Mouse (Mus musculus) cortical plate, adult 2 months (tissue): ENCODE data around the gene Tufm. TPM values are rescaled to one million over a fixed set of nuclear protein-coding genes. Genes with fewer than 3 reads are reported as not detected.

Experiments
- H3K27ac ChIP-seq: fragments of 200-500 bp; 2 replicates; pipeline ENCODE4 v1.5.1; 2012; ENCODE audit warnings: low read length, control low read depth, inconsistent platforms; ENCODE audit not compliant: insufficient read depth
- H3K4me1 ChIP-seq: fragments of 200-500 bp; 2 replicates; pipeline ENCODE4 v1.6.1; 2011; ENCODE audit warnings: low read length; ENCODE audit not compliant: control insufficient read depth, insufficient read depth
- H3K4me3 ChIP-seq: fragments of 200-500 bp; 2 replicates; pipeline ENCODE4 v1.5.1; 2011; ENCODE audit warnings: mild to moderate bottlenecking, low read length, control low read depth; ENCODE audit not compliant: insufficient read depth
- CTCF ChIP-seq: fragments of 200-500 bp; IDR thresholded peaks from 2 replicates; pipeline ENCODE4 v1.5.1; 2011; ENCODE audit warnings: mild to moderate bottlenecking, control low read depth, low read length; ENCODE audit not compliant: insufficient read depth; ENCODE audit errors: extremely low read depth
- POLR2A ChIP-seq: fragments of 200-500 bp; IDR thresholded peaks from 2 replicates; pipeline ENCODE4 v1.6.1; 2011; ENCODE audit warnings: mild to moderate bottlenecking, low read length, control low read depth; ENCODE audit not compliant: insufficient read depth; ENCODE audit errors: extremely low read depth
- polyA plus RNA-seq: library from polyadenylated mRNA; depleted of rRNA; stranded (reverse); fragments of >200 nt; gene quantifications from 2 replicates; pipeline ENCODE4 v1.2.3, GENCODE M21; 2012

The Tufm gene
- polyA plus RNA-seq, 1 experiment, result 96.8 TPM

GRCm38 (mm10) chr7:126464121-126464520 lies 23.0 kb upstream of the Tufm start:
- TF ChIP-seq CTCF, result no peak
- TF ChIP-seq POLR2A, result no peak
- Histone ChIP-seq H3K4me3 (no peak overlapping the region), H3K4me1 (no peaks in the 10 kb centered on the region), H3K27ac (no peak overlapping the region)

- Histone ChIP-seq H3K4me3 (no peak overlapping the region), H3K4me1 (no peaks in the 10 kb centered on the region), H3K27ac (no peak overlapping the region)
- TF ChIP-seq POLR2A, result no peak
- TF ChIP-seq CTCF, result no peak
Observed at GRCm38 (mm10) chr7:126464836-126465235, 22.3 kb upstream of the Tufm start.

GRCm38 (mm10) chr7:126465246-126466030 lies 21.7 kb upstream of the Tufm start:
- H3K27ac ChIP-seq, result no peak overlapping the region
- no peak overlapping the region for H3K4me3 ChIP-seq
- no peaks in the 10 kb centered on the region for H3K4me1 ChIP-seq
- TF ChIP-seq CTCF (no peak), POLR2A (no peak)

GRCm38 (mm10) chr7:126466116-126466515 lies 21.0 kb upstream of the Tufm start:
- no peak overlapping the region for H3K27ac ChIP-seq
- H3K4me1 ChIP-seq, result no peaks in the 10 kb centered on the region
- no peak overlapping the region for H3K4me3 ChIP-seq
- TF ChIP-seq POLR2A, result no peak
- TF ChIP-seq CTCF, result no peak

GRCm38 (mm10) chr7:126466707-126467106 lies 20.5 kb upstream of the Tufm start:
- Histone ChIP-seq H3K4me1 (no peaks in the 10 kb centered on the region), H3K4me3 (no peak overlapping the region), H3K27ac (no peak overlapping the region)
- TF ChIP-seq POLR2A (no peak), CTCF (no peak)

- TF ChIP-seq CTCF (peak; percentile 37; the same call in 1 of the 2 replicates), POLR2A (no peak)
- H3K27ac ChIP-seq, result no peak overlapping the region
Observed at GRCm38 (mm10) chr7:126467271-126467670, 19.9 kb upstream of the Tufm start.

GRCm38 (mm10) chr7:126467834-126468627 lies 19.1 kb upstream of the Tufm start:
- Histone ChIP-seq H3K27ac (no peak overlapping the region), H3K4me3 (no peak overlapping the region), H3K4me1 (no peaks in the 10 kb centered on the region)
- TF ChIP-seq CTCF, result no peak
- no peak for TF ChIP-seq POLR2A

More at GRCm38 (mm10) chr7:126467271-126467670, 19.9 kb upstream of the Tufm start:
- no peak overlapping the region for H3K4me3 ChIP-seq
- H3K4me1 ChIP-seq, result no peaks in the 10 kb centered on the region

- Histone ChIP-seq H3K4me3 (no peak overlapping the region), H3K27ac (no peak overlapping the region), H3K4me1 (no peaks in the 10 kb centered on the region)
- TF ChIP-seq CTCF (no peak), POLR2A (no peak)
Observed at GRCm38 (mm10) chr7:126470077-126470476, 17.1 kb upstream of the Tufm start.

GRCm38 (mm10) chr7:126471361-126471760 lies 15.8 kb upstream of the Tufm start:
- no peak overlapping the region for H3K4me3 ChIP-seq

GRCm38 (mm10) chr7:126471853-126472252 lies 15.3 kb upstream of the Tufm start:
- Histone ChIP-seq H3K27ac (no peak overlapping the region), H3K4me1 (no peaks in the 10 kb centered on the region), H3K4me3 (no peak overlapping the region)
- no peak for TF ChIP-seq CTCF
- TF ChIP-seq POLR2A, result no peak

More at GRCm38 (mm10) chr7:126471361-126471760, 15.8 kb upstream of the Tufm start:
- H3K4me1 ChIP-seq, result no peaks in the 10 kb centered on the region
- no peak overlapping the region for H3K27ac ChIP-seq
- TF ChIP-seq POLR2A, result no peak
